Mouse (Mus musculus) myocyte (in vitro differentiated cells): ENCODE data around the gene Napepld. TPM values are rescaled to one million over a fixed set of nuclear protein-coding genes. Genes with fewer than 3 reads are reported as not detected.
"Not testable (repeated sequence)": the region's sequence is repeated elsewhere in the genome, so short reads cannot be mapped to it uniquely, and the experiment has no call there.

ENCODE experiments used
- H3K27me3 ChIP-seq: one replicate; pipeline ENCODE4 v1.6.1; 2011; ENCODE audit not compliant: control insufficient read depth, insufficient read depth, insufficient read length
- H3K36me3 ChIP-seq: one replicate; pipeline ENCODE4 v1.6.1; 2011; ENCODE audit not compliant: control insufficient read depth, insufficient read depth
- H3K4me2 ChIP-seq: one replicate; pipeline ENCODE4 v1.6.1; 2011; ENCODE audit warnings: low read depth, control low read depth
- H3K4me3 ChIP-seq: one replicate; pipeline ENCODE4 v1.5.1; 2011; ENCODE audit warnings: mild to moderate bottlenecking, control low read depth, moderate library complexity
- H3K79me2 ChIP-seq: one replicate; pipeline ENCODE4 v1.6.1; 2011; ENCODE audit not compliant: control insufficient read depth, insufficient read depth
- H3ac ChIP-seq: one replicate; pipeline ENCODE4 v1.6.1; 2011; ENCODE audit not compliant: control insufficient read depth, insufficient read length
- CEBPB ChIP-seq: IDR thresholded peaks from 2 replicates; pipeline ENCODE4 v1.6.1; 2011; ENCODE audit warnings: mild to moderate bottlenecking, moderate library complexity; ENCODE audit not compliant: poor library complexity, insufficient read depth, severe bottlenecking
- E2F4 ChIP-seq: IDR thresholded peaks from one replicate; pipeline ENCODE4 v1.6.1; 2011; ENCODE audit warnings: mild to moderate bottlenecking, control low read depth, moderate library complexity; ENCODE audit not compliant: insufficient read depth
- MAX ChIP-seq: IDR thresholded peaks from one replicate; pipeline ENCODE4 v1.6.1; 2011; ENCODE audit warnings: low read depth, mild to moderate bottlenecking, control low read depth
- MYOD1 ChIP-seq, 3 experiments: IDR thresholded peaks; one replicate each; pipeline ENCODE4 v1.6.1; 2011; ENCODE audit warnings: control low read depth in 2 of 3, low read depth in 2 of 3, mild to moderate bottlenecking in 2 of 3, moderate library complexity in 1 of 3; ENCODE audit not compliant: insufficient read length in 2 of 3, control insufficient read depth in 1 of 3
- MYOG ChIP-seq, 3 experiments: IDR thresholded peaks; one replicate each; pipeline ENCODE4 v1.6.1; 2011; ENCODE audit warnings: control low read depth in 2 of 3, low read depth in 2 of 3, mild to moderate bottlenecking in 2 of 3; ENCODE audit not compliant: insufficient read length in 2 of 3, control insufficient read depth in 1 of 3, insufficient read depth in 1 of 3
- POLR2A ChIP-seq: IDR thresholded peaks from one replicate; pipeline ENCODE4 v1.6.1; 2011; ENCODE audit warnings: low read depth, mild to moderate bottlenecking, control low read depth, moderate library complexity; ENCODE audit not compliant: insufficient read length
- POLR2AphosphoS2 ChIP-seq: IDR thresholded peaks from one replicate; pipeline ENCODE4 v1.6.1; 2011; ENCODE audit warnings: low read depth, control low read depth; ENCODE audit not compliant: insufficient read length
- REST ChIP-seq: IDR thresholded peaks from one replicate; pipeline ENCODE4 v1.6.1; 2011; ENCODE audit warnings: mild to moderate bottlenecking, control low read depth, moderate library complexity; ENCODE audit not compliant: insufficient read depth, insufficient read length
- SRF ChIP-seq: IDR thresholded peaks from one replicate; pipeline ENCODE4 v1.6.1; 2011; ENCODE audit warnings: low read depth; ENCODE audit not compliant: control insufficient read depth, insufficient read length
- TCF12 ChIP-seq: IDR thresholded peaks from one replicate; pipeline ENCODE4 v1.6.1; 2011; ENCODE audit warnings: mild to moderate bottlenecking, control low read depth; ENCODE audit not compliant: poor library complexity, insufficient read depth, severe bottlenecking
- TCF3 ChIP-seq: IDR thresholded peaks from one replicate; pipeline ENCODE4 v1.6.1; 2011; ENCODE audit warnings: low read depth, control low read depth; ENCODE audit not compliant: insufficient read length
- USF1 ChIP-seq: IDR thresholded peaks from one replicate; pipeline ENCODE4 v1.6.1; 2011; ENCODE audit warnings: low read depth, mild to moderate bottlenecking, control low read depth, moderate library complexity
- polyA plus RNA-seq: library from polyadenylated mRNA; unstranded; fragments of >200 nt; fragmentation: generic; extraction: Trizol; gene quantifications from one replicate; pipeline ENCODE4 v1.2.1, GENCODE M21; 2012; ENCODE audit warnings: missing spikeins

The Napepld gene
- polyA plus RNA-seq, 1 experiment, result 0.66 TPM

GRCm38 (mm10) chr5:21712127-21712715 lies 11.0 kb upstream of the Napepld start:
- no peaks in the 10 kb centered on the region for H3K27me3 ChIP-seq
- H3K36me3 ChIP-seq, result no peaks in the 10 kb centered on the region
- no peak overlapping the region for H3K4me3 ChIP-seq
- TF ChIP-seq E2F4 (no peak), MAX (no peak)
- no peak overlapping the region for H3ac ChIP-seq
- peak overlapping the region; percentile 27 for H3K4me2 ChIP-seq
- H3K79me2 ChIP-seq, result no peaks in the 10 kb centered on the region

GRCm38 (mm10) chr5:21708011-21708410 lies 6.8 kb upstream of the Napepld start:
- H3K27me3 ChIP-seq, H3K79me2 ChIP-seq, H3ac ChIP-seq, H3K4me3 ChIP-seq, H3K36me3 ChIP-seq, H3K4me2 ChIP-seq: not testable (repeated sequence)

- Histone ChIP-seq H3K27me3 (no peaks in the 10 kb centered on the region), H3K4me3 (no peak overlapping the region), H3ac (no peak overlapping the region), H3K4me2 (no peak overlapping the region), H3K79me2 (no peaks in the 10 kb centered on the region), H3K36me3 (no peaks in the 10 kb centered on the region)
- TF ChIP-seq POLR2A, result no peak
- no peak for TF ChIP-seq E2F4
- TF ChIP-seq POLR2AphosphoS2, result no peak
- no peak for TF ChIP-seq SRF
- TF ChIP-seq TCF3, result no peak
- TF ChIP-seq MAX, result no peak
- no peak for TF ChIP-seq MYOD1 (IDR thresholded peaks at IDR 0.05; ENCODE audit: control insufficient read depth in 1 of 3, insufficient read length in 2 of 3, low read depth in 2 of 3)
- TF ChIP-seq TCF12, result no peak
- no peak for TF ChIP-seq USF1
- TF ChIP-seq REST, result no peak
- TF ChIP-seq MYOG (IDR thresholded peaks at IDR 0.05; ENCODE audit: control insufficient read depth in 1 of 3, insufficient read depth in 1 of 3, insufficient read length in 2 of 3, low read depth in 2 of 3), result no peak
Measured at GRCm38 (mm10) chr5:21706546-21706945, 5.3 kb upstream of the Napepld start.

GRCm38 (mm10) chr5:21703708-21704107 lies 2.5 kb upstream of the Napepld start:
- Histone ChIP-seq H3K79me2 (no peaks in the 10 kb centered on the region), H3K4me2 (no peak overlapping the region), H3K4me3 (no peak overlapping the region), H3K36me3 (no peaks in the 10 kb centered on the region), H3K27me3 (no peaks in the 10 kb centered on the region), H3ac (no peak overlapping the region)
- TF ChIP-seq SRF (no peak), TCF12 (no peak), REST (no peak), MYOD1 (IDR thresholded peaks at IDR 0.05; ENCODE audit: control insufficient read depth in 1 of 3, insufficient read length in 2 of 3, low read depth in 2 of 3) (no peak), POLR2A (no peak), MAX (no peak), MYOG (IDR thresholded peaks at IDR 0.05; ENCODE audit: control insufficient read depth in 1 of 3, insufficient read depth in 1 of 3, insufficient read length in 2 of 3, low read depth in 2 of 3) (no peak), CEBPB (no peak), E2F4 (no peak), TCF3 (no peak), USF1 (no peak), POLR2AphosphoS2 (no peak)

- Histone ChIP-seq H3K4me3 (no peak overlapping the region), H3K36me3 (no peaks in the 10 kb centered on the region), H3K4me2 (no peak overlapping the region), H3ac (no peak overlapping the region), H3K79me2 (no peaks in the 10 kb centered on the region), H3K27me3 (no peaks in the 10 kb centered on the region)
- TF ChIP-seq MYOD1 (IDR thresholded peaks at IDR 0.05; ENCODE audit: control insufficient read depth in 1 of 3, insufficient read length in 2 of 3, low read depth in 2 of 3) (no peak), E2F4 (no peak), POLR2A (no peak), SRF (no peak), CEBPB (no peak), MYOG (IDR thresholded peaks at IDR 0.05; ENCODE audit: control insufficient read depth in 1 of 3, insufficient read depth in 1 of 3, insufficient read length in 2 of 3, low read depth in 2 of 3) (no peak), POLR2AphosphoS2 (no peak), MAX (no peak), USF1 (no peak)
Measured at GRCm38 (mm10) chr5:21702873-21703475, 1.8 kb upstream of the Napepld start.
